Mouse (Mus musculus) kidney, adult 2 months (tissue): ENCODE measurements around the gene Ppp1r1b.

Experiments used
- CTCF ChIP-seq: fragments of 200-500 bp; conservative IDR thresholded peaks from 2 replicates; pipeline ENCODE4 v1.5.1; 2011; ENCODE audit warnings: low read depth, mild to moderate bottlenecking, control low read depth, low read length, moderate library complexity, mixed read lengths; ENCODE audit not compliant: insufficient read depth, insufficient read length
- POLR2A ChIP-seq: fragments of 200-500 bp; IDR thresholded peaks from one replicate; pipeline ENCODE4 v1.6.1; 2011; ENCODE audit warnings: low read depth, low read length, control low read depth

GRCm38 (mm10) chr11:98374266-98374665 lies 26.1 kb downstream of the Ppp1r1b start:
- no peak for TF ChIP-seq POLR2A
- no peak for TF ChIP-seq CTCF
